Mouse (Mus musculus) testis, adult 2 months (tissue): ENCODE measurements around the gene Brms1. TPM values are rescaled to one million over a fixed set of nuclear protein-coding genes. Genes with fewer than 3 reads are reported as not detected.
"Not testable (repeated sequence)": the region's sequence is repeated elsewhere in the genome, so short reads cannot be mapped to it uniquely, and the experiment has no call there.

Experiments
- H3K27ac ChIP-seq: fragments of 200-500 bp; 2 replicates; pipeline ENCODE4 v1.5.1; 2012; ENCODE audit warnings: low read depth, low read length; ENCODE audit not compliant: control insufficient read depth, insufficient read depth
- H3K27me3 ChIP-seq: fragments of 200-500 bp; 2 replicates; pipeline ENCODE4 v1.6.1; 2012; ENCODE audit warnings: mild to moderate bottlenecking, low read length, moderate library complexity; ENCODE audit not compliant: control insufficient read depth, insufficient read depth
- H3K36me3 ChIP-seq: fragments of 200-500 bp; 2 replicates; pipeline ENCODE4 v1.6.1; 2012; ENCODE audit warnings: mild to moderate bottlenecking, low read length; ENCODE audit not compliant: control insufficient read depth, insufficient read depth
- H3K4me1 ChIP-seq: fragments of 200-500 bp; 2 replicates; pipeline ENCODE4 v1.6.1; 2012; ENCODE audit warnings: low read length; ENCODE audit not compliant: control insufficient read depth, insufficient read depth
- H3K4me3 ChIP-seq: fragments of 200-500 bp; 2 replicates; pipeline ENCODE4 v1.5.1; 2012; ENCODE audit warnings: low read depth, mild to moderate bottlenecking, low read length, moderate library complexity, mixed read lengths; ENCODE audit not compliant: control insufficient read depth
- CTCF ChIP-seq: fragments of 200-500 bp; IDR thresholded peaks from 2 replicates; pipeline ENCODE4 v1.5.1; 2012; ENCODE audit warnings: low read depth, mild to moderate bottlenecking, inconsistent platforms, low read length, moderate library complexity; ENCODE audit not compliant: control insufficient read depth, insufficient read depth, insufficient replicate concordance
- POLR2A ChIP-seq: fragments of 200-500 bp; IDR thresholded peaks from 2 replicates; pipeline ENCODE4 v1.6.1; 2012; ENCODE audit warnings: low read depth, mild to moderate bottlenecking, inconsistent platforms, low read length, moderate library complexity; ENCODE audit not compliant: control insufficient read depth
- polyA plus RNA-seq: library from polyadenylated mRNA; depleted of rRNA; stranded (reverse); fragments of >200 nt; gene quantifications from 2 replicates; pipeline ENCODE4 v1.2.3, GENCODE M21; 2012; rRNA removed

Brms1 gene
- 200 and 216 TPM in 2 replicates for polyA plus RNA-seq

DNA sequence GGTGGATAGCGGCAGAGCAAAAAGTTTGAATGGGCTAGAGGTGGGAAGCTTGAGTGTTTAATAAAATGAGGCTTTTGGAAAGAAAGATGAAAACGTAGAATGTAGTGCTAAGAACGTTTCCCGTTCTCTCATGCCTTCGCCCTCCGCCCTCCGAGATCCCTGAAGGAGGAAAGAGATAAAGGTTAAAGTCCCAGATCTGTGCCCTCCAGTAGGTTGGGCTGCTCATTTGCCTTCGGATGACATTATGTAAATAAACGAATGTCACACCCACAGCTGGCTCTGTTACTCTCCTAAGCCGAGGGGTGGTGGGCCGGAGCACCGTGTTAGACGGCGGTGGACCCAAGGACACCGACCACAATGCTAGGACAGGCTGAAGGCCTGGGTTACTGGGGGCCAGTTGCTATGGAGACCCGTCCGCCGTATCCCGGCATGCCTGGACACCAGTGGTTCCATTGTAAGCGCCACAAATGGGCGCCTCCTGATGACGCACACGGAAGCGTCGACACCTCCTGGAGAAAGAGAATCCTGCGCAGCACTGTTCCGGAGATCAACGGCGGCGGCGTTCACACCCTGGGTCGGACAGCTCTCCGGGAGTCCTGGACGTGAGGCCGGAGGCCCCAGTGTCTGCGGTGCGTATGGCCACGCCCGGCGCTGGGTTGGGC is at the start of gene Brms1:
Brms1 (plus strand) TSS at position 493 of the 662 bp plus-strand sequence.
- H3K4me3 ChIP-seq: peak within 1 kb of the TSS; percentile 89

DNA sequence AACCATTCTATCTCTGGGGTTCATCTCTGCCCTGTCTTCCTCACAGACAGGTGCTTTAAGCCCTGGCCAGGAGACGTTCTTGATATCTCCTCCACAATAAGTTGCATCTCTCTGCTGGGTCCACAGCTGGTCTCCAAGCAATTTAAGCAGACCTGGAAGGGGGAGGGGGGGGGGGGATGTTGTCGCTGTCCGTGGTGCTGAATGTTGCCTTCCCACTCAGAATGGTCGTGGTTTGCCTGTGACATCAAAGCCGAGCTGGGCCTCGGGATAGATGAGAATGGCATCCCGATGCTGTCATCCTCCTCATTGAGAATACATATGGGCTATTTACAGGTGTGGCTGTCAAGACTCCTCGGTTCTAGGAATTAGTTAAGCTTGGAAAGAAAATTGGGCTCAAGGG is 48.8 kb upstream of the Brms1 start:
- Histone ChIP-seq H3K4me3 (no peak overlapping the region), H3K27me3 (no peaks in the 10 kb centered on the region)

More for the DNA sequence above, at the start of gene Brms1:
- H3K27me3 ChIP-seq: no peaks in the 10 kb centered on the region
- peak within 1 kb of the TSS; percentile 91 for H3K27ac ChIP-seq
- TF ChIP-seq CTCF (no peak), POLR2A (peak; percentile 92)
- peaks cover 14% of the 10 kb centered on the region for H3K4me1 ChIP-seq
- no peaks in the 10 kb centered on the region for H3K36me3 ChIP-seq

DNA sequence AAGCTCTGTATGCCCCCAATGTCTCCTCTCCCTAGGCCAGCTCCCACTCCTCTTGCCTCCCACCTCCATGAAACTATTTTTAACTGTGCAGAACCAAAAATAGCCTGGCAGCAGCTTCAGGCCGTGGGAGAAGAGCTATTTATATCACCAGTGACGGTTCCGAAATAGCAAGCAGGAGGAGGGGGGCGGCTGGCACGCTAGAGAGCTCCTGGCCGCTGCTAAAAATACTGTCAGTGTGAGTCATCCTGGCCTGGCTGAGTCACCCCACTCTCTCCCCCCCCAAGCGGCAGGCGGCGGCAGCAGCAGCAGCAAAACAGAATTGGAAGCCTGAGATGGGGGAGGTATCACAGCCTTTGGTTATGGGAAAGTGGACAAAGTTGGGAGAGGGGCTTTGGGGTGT is 48.2 kb upstream of the Brms1 start:
- TF ChIP-seq CTCF: no peak
- no peak for TF ChIP-seq POLR2A
- Histone ChIP-seq H3K27ac (no peak overlapping the region), H3K4me1 (peaks cover 12% of the 10 kb centered on the region), H3K4me3 (no peak overlapping the region), H3K27me3 (no peaks in the 10 kb centered on the region), H3K36me3 (no peaks in the 10 kb centered on the region)

More for the DNA sequence above, 48.8 kb upstream of the Brms1 start:
- H3K4me1 ChIP-seq: peaks cover 12% of the 10 kb centered on the region
- no peak for TF ChIP-seq POLR2A
- TF ChIP-seq CTCF: no peak
- no peaks in the 10 kb centered on the region for H3K36me3 ChIP-seq
- no peak overlapping the region for H3K27ac ChIP-seq

DNA sequence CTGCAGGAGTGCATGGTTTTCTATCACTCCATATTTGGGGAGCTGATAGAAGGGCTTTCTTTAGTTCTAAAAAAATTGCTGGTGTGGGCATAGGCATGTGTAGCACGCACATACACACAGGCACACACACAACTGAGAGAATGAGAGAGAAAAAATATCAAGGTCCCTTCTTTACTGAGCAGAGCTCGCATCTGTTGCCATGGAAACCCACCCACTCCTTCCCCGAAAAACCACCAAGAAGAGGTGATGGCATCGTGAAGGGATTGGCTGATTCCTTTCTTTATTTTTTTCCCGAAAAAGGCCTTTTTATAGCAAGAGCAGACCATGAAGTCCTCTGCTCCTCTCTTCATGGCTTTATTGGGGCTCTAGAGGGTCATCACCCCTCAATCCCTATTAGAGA is 47.1 kb upstream of the Brms1 start:
- Histone ChIP-seq H3K27ac (no peak overlapping the region), H3K27me3 (no peaks in the 10 kb centered on the region), H3K4me1 (peaks cover 12% of the 10 kb centered on the region), H3K36me3 (no peaks in the 10 kb centered on the region), H3K4me3 (no peak overlapping the region)
- TF ChIP-seq POLR2A (no peak), CTCF (no peak)

DNA sequence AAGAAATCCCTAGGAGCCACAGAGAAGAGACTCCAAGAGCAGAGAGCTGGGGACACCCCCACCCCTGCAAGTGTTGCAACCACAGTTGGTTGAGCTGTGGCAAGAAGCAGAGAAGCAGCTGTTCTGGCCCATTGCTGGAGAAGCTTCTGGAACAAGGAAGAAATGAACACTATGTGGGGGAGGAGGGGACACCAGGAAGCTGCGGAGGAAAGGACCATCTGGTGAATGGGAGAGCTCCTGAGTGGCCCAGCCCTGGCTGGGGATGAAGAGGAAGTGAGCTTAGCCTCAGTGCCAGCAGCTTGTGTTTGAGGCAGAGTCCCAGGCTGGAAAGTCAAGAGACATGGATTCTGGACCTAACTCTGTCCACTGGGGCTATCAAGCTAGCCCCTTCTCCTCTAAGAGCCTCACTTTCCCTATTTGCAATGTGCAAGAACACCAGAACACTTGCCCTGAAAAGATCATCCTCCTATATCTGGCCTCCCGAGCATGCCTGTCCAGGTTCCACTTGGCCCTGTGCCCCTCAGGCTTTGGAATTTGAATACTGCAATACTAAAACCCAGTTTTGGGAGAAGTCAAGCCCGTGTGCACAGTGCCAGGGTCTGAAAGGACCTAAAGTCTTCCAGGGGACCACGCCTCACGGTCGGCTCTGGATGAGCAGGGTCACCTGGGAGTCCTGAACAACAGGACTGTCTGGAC is 41.6 kb upstream of the Brms1 start:
- no peak for TF ChIP-seq CTCF
- TF ChIP-seq POLR2A: no peak
- Histone ChIP-seq H3K27ac (no peak overlapping the region), H3K4me3 (peak overlapping the region; percentile 24), H3K4me1 (peaks cover 9% of the 10 kb centered on the region), H3K36me3 (no peaks in the 10 kb centered on the region), H3K27me3 (no peaks in the 10 kb centered on the region)

DNA sequence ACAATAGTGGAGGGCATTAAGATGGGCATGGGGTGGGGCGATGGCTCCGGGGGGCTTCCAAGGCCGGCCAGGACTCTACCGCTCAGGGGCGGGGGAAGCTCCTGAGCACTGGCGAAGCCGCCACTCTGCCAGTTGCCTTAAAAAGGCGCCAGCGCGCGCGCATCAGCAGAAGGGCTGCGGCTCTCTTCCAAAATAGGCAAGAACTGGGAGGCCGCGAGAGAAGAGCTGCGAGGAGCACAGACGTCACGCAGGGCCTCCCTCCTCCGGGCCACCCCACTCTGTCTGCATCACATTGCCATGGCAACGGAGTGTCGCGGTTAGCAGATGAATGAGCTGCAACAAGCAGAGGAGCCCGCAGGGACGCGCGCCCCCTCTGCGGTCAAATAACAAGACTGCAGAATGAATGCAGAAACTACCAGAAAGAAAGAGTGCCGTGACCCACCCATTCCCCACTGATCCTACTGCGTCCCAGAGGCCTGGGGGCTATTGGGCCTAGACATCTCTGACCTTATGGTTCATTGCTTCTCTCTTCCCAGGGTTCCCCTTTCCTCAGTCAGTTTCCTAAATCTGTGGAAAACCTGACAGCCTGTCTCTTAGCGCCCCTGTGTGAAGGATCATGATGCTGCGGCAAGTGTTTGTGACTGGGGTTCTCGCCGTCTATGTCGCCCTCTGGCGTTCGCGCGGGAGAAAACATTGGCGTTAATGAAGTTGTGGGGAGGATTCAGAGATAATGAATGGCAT is 39.3 kb upstream of the Brms1 start:
- H3K4me1 ChIP-seq: peaks cover 9% of the 10 kb centered on the region
- H3K36me3 ChIP-seq: no peaks in the 10 kb centered on the region
- no peak overlapping the region for H3K27ac ChIP-seq
- no peaks in the 10 kb centered on the region for H3K27me3 ChIP-seq
- peak overlapping the region; percentile 80 for H3K4me3 ChIP-seq
- peak; percentile 30; the same call in 1 of the 2 replicates for TF ChIP-seq POLR2A
- peak; percentile 81; the same call in 1 of the 2 replicates for TF ChIP-seq CTCF

DNA sequence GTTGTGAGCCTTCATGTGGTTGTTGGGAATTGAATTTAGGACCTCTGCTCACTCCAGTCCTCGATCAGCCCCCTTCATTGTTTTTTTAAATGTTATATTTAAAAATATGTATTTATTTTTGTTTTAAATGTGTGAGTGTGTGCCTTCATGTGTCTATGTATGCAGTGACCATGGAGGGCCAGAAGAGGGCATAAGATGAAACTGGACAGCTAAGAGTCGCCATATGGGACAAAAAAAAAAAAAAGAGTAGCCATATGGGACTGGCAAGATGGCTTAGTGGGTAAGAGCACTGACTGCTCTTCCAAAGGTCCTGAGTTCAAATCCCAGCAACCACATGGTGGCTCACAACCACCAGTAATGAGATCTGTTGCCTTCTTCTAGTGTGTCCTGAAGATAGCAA is 37.5 kb upstream of the Brms1 start:
- not testable (repeated sequence) for H3K4me3 ChIP-seq, H3K27ac ChIP-seq, H3K36me3 ChIP-seq, H3K4me1 ChIP-seq, H3K27me3 ChIP-seq
